Comparison of ENCODE assay signal across 13 mouse cellular contexts in genomic region chr7:134167586-134167985, GRCm38 (mm10).
DNase-seq lines count a peak whose midpoint lies in the region; ATAC-seq lines count a peak whose summit lies in the region.
"Had no signal": no experiment of that assay in that cellular context is flagged by ENCODE, and none has a peak within 500 bp of the region (broad histone marks: within the 10 kb centered on the region; RNA-seq: fewer than 3 reads in every experiment).

No protein-coding gene starts in this region.

- H3K36me3 ChIP-seq in heart, embryonic 11.5 days (ENCODE audit: control insufficient read depth, insufficient read depth, low read length): no peaks in the 10 kb centered on the region
- no peaks in the 10 kb centered on the region for H3K36me3 ChIP-seq in lung, embryonic 15.5 days
- no peaks in the 10 kb centered on the region for H3K36me3 ChIP-seq in embryonic facial prominence, embryonic 10.5 days (replicated peaks)
- H3K36me3 ChIP-seq: G1E; limb, embryonic 15.5 days had no signal

- H3K27me3 ChIP-seq in heart, embryonic 11.5 days (ENCODE audit: control insufficient read depth, insufficient read depth, low read length): no peaks in the 10 kb centered on the region
- H3K27me3 ChIP-seq in lung, embryonic 15.5 days: no peaks in the 10 kb centered on the region
- no peaks in the 10 kb centered on the region for H3K27me3 ChIP-seq in embryonic facial prominence, embryonic 10.5 days (replicated peaks; ENCODE audit: low read depth, poor library complexity, severe bottlenecking)
- H3K27me3 ChIP-seq: limb, embryonic 15.5 days had no signal

- peak; percentile 92 for DNase-seq in heart, adult 11 months
- DNase-seq in lung, postnatal 25 days (ENCODE audit: low spot score): no peak
- DNase-seq in embryonic facial prominence, embryonic 10.5 days (ENCODE audit: low spot score): peak; percentile 30
- peak; percentile 46 for DNase-seq in kidney, postnatal 10 days
- DNase-seq in thymus, postnatal 4 days: no peak
- no peak for DNase-seq in gastrocnemius, postnatal 25 days
- DNase-seq: cerebellum, adult 9-10 months; thymus, adult 18-20 months had no signal

- 24% methylated on average over 3 of the region's 3 CpGs for WGBS in heart, embryonic 11.5 days (ENCODE audit: insufficient replicate concordance)
- 11% methylated on average over 3 of the region's 3 CpGs for WGBS in lung, embryonic 15.5 days
- 47% methylated on average over 3 of the region's 3 CpGs for WGBS in embryonic facial prominence, embryonic 10.5 days

- H3K9me3 ChIP-seq in heart, embryonic 11.5 days (replicated peaks; ENCODE audit: control insufficient read depth, low read length): no peaks in the 10 kb centered on the region
- H3K9me3 ChIP-seq in lung, embryonic 15.5 days: no peaks in the 10 kb centered on the region
- H3K9me3 ChIP-seq in embryonic facial prominence, embryonic 10.5 days: no peaks in the 10 kb centered on the region
- H3K9me3 ChIP-seq: limb, embryonic 15.5 days had no signal

- no peak for ATAC-seq in heart, embryonic 11.5 days (replicated peaks; ENCODE audit: insufficient number of reproducible peaks, low FRiP score, low TSS enrichment)
- ATAC-seq in lung, embryonic 15.5 days (ENCODE audit: borderline replicate concordance, extremely low read depth, low FRiP score, low TSS enrichment): peak; percentile 55; the same call in 1 of the 2 replicates
- ATAC-seq: activated CD4-positive, CD25-positive, alpha-beta regulatory T cell, adult 4 months had no signal

- H3K4me2 ChIP-seq in heart, embryonic 11.5 days: no peak overlapping the region; the same call in 1 of the 2 replicates
- no peak overlapping the region for H3K4me2 ChIP-seq in lung, embryonic 15.5 days
- H3K4me2 ChIP-seq: limb, embryonic 15.5 days had no signal

- no peak overlapping the region for H3K9ac ChIP-seq in heart, embryonic 11.5 days (ENCODE audit: low read depth, low read length)
- no peak overlapping the region for H3K9ac ChIP-seq in lung, embryonic 15.5 days
- H3K9ac ChIP-seq: limb, embryonic 15.5 days had no signal

- H3K27ac ChIP-seq in heart, embryonic 11.5 days (ENCODE audit: low read depth, low read length): no peak overlapping the region
- 0 out of 2 replicates have a peak overlapping the region, but pooled peaks have one; percentile 21 for H3K27ac ChIP-seq in lung, embryonic 15.5 days
- H3K27ac ChIP-seq in embryonic facial prominence, embryonic 10.5 days (replicated peaks): no peak overlapping the region

- peaks cover 3% of the 10 kb centered on the region; the same call in 1 of the 2 replicates for H3K4me1 ChIP-seq in heart, embryonic 11.5 days (ENCODE audit: control insufficient read depth, insufficient read depth, low read length)
- H3K4me1 ChIP-seq in lung, embryonic 15.5 days: peaks cover 8% of the 10 kb centered on the region
- peaks cover 23% of the 10 kb centered on the region for H3K4me1 ChIP-seq in embryonic facial prominence, embryonic 10.5 days

- no peak overlapping the region for H3K4me3 ChIP-seq in heart, embryonic 11.5 days (ENCODE audit: low read depth, low read length)
- no peak overlapping the region for H3K4me3 ChIP-seq in lung, embryonic 15.5 days
- no peak overlapping the region for H3K4me3 ChIP-seq in embryonic facial prominence, embryonic 10.5 days
- H3K4me3 ChIP-seq: limb, embryonic 15.5 days had no signal

Comparison
In these comparisons a context has a peak if more than half of its experiments do, and no peak if none do; other contexts are left out.
1. DNase-seq: peak in heart, adult 11 months (single experiment), embryonic facial prominence, embryonic 10.5 days (single experiment) and kidney, postnatal 10 days (single experiment); none in lung, postnatal 25 days (single experiment), thymus, postnatal 4 days (single experiment) and gastrocnemius, postnatal 25 days (single experiment).